Mouse (Mus musculus): Measurements from ENCODE around the gene Myo1g. TPM values are rescaled to one million over a fixed set of nuclear protein-coding genes. Genes with fewer than 3 reads are reported as not detected.

The Myo1g gene
- polyA plus RNA-seq, 1 experiment from 2014 or later = 1.3 TPM

GRCm38 (mm10) chr11:6480681-6481405 is 39.9 kb downstream of the Myo1g start:
- no peak for ATAC-seq (ENCODE audit: insufficient number of reproducible peaks, insufficient read depth, low FRiP score, low read depth)
- 79% methylated on average over 13 of the region's 13 CpGs for WGBS

GRCm38 (mm10) chr11:6480191-6480590 is 40.6 kb downstream of the Myo1g start:
- WGBS = 73% methylated on average over 7 of the region's 7 CpGs

More at GRCm38 (mm10) chr11:6480681-6481405, 39.9 kb downstream of the Myo1g start:
- Histone ChIP-seq H3K4me1 (ENCODE audit: control insufficient read depth, insufficient read depth, low read length) (no peaks in the 10 kb centered on the region), H3K27ac (ENCODE audit: low read length) (no peak overlapping the region), H3K9me3 (ENCODE audit: control insufficient read depth, low read depth, low read length) (no peaks in the 10 kb centered on the region), H3K9ac (replicated peaks; ENCODE audit: low read depth, low read length) (no peak overlapping the region), H3K4me2 (replicated peaks; ENCODE audit: low read depth, low read length) (no peak overlapping the region), H3K36me3 (ENCODE audit: control insufficient read depth, insufficient read depth, low read length) (no peaks in the 10 kb centered on the region), H3K4me3 (ENCODE audit: low read depth, low read length) (no peak overlapping the region), H3K27me3 (ENCODE audit: control insufficient read depth, insufficient read depth, low read length) (no peaks in the 10 kb centered on the region)

DNA sequence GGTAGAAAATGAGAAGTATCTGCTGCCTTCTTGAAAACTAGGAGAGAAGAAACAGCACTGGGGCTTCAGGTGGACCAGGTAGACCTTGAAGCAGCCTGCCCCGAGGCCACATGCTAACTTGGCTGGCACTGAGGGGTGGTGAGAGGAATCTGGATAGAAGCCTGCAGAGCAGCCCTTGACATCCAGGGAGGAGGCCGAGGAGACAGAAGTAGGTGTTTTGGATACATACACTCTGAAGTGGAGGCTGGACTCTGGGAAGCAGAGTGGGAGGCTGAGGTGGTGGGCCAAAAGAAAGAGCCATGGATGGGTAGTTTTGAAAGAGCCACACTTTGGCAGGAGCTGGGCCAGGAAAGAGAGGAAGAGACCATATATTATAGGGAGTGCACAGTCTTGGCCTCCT is 41.5 kb downstream of the Myo1g start:
- H3K9ac ChIP-seq (replicated peaks; ENCODE audit: low read depth, low read length) = no peak overlapping the region
- WGBS = 67% methylated on average over 2 of the region's 2 CpGs
- H3K4me1 ChIP-seq (ENCODE audit: control insufficient read depth, insufficient read depth, low read length) = peaks cover 2% of the 10 kb centered on the region; the same call in 1 of the 2 replicates
- no peak for ATAC-seq (ENCODE audit: insufficient number of reproducible peaks, insufficient read depth, low FRiP score, low read depth)
- H3K9me3 ChIP-seq (ENCODE audit: control insufficient read depth, low read depth, low read length) = no peaks in the 10 kb centered on the region
- no peaks in the 10 kb centered on the region for H3K36me3 ChIP-seq (ENCODE audit: control insufficient read depth, insufficient read depth, low read length)
- no peaks in the 10 kb centered on the region for H3K27me3 ChIP-seq (ENCODE audit: control insufficient read depth, insufficient read depth, low read length)
- no peak overlapping the region for H3K4me2 ChIP-seq (replicated peaks; ENCODE audit: low read depth, low read length)
- no peak overlapping the region for H3K27ac ChIP-seq (ENCODE audit: low read length)
- no peak overlapping the region for H3K4me3 ChIP-seq (ENCODE audit: low read depth, low read length)

More at GRCm38 (mm10) chr11:6480191-6480590, 40.6 kb downstream of the Myo1g start:
- Histone ChIP-seq H3K4me1 (ENCODE audit: control insufficient read depth, insufficient read depth, low read length) (no peaks in the 10 kb centered on the region), H3K36me3 (ENCODE audit: control insufficient read depth, insufficient read depth, low read length) (no peaks in the 10 kb centered on the region), H3K4me2 (replicated peaks; ENCODE audit: low read depth, low read length) (no peak overlapping the region), H3K4me3 (ENCODE audit: low read depth, low read length) (no peak overlapping the region), H3K9ac (replicated peaks; ENCODE audit: low read depth, low read length) (no peak overlapping the region), H3K27ac (ENCODE audit: low read length) (no peak overlapping the region), H3K27me3 (ENCODE audit: control insufficient read depth, insufficient read depth, low read length) (no peaks in the 10 kb centered on the region), H3K9me3 (ENCODE audit: control insufficient read depth, low read depth, low read length) (no peaks in the 10 kb centered on the region)
- no peak for ATAC-seq (ENCODE audit: insufficient number of reproducible peaks, insufficient read depth, low FRiP score, low read depth)

GRCm38 (mm10) chr11:6477350-6477749 is 43.4 kb downstream of the Myo1g start:
- Histone ChIP-seq H3K4me2 (replicated peaks; ENCODE audit: low read depth, low read length) (no peak overlapping the region), H3K36me3 (ENCODE audit: control insufficient read depth, insufficient read depth, low read length) (no peaks in the 10 kb centered on the region), H3K4me1 (ENCODE audit: control insufficient read depth, insufficient read depth, low read length) (peaks cover 13% of the 10 kb centered on the region; the same call in 1 of the 2 replicates), H3K9me3 (ENCODE audit: control insufficient read depth, low read depth, low read length) (no peaks in the 10 kb centered on the region), H3K4me3 (ENCODE audit: low read depth, low read length) (no peak overlapping the region), H3K27ac (ENCODE audit: low read length) (no peak overlapping the region), H3K27me3 (ENCODE audit: control insufficient read depth, insufficient read depth, low read length) (no peaks in the 10 kb centered on the region), H3K9ac (replicated peaks; ENCODE audit: low read depth, low read length) (no peak overlapping the region)
- 91% methylated on average over 1 of the region's 1 CpGs for WGBS
- ATAC-seq (ENCODE audit: insufficient number of reproducible peaks, insufficient read depth, low FRiP score, low read depth) = no peak

DNA sequence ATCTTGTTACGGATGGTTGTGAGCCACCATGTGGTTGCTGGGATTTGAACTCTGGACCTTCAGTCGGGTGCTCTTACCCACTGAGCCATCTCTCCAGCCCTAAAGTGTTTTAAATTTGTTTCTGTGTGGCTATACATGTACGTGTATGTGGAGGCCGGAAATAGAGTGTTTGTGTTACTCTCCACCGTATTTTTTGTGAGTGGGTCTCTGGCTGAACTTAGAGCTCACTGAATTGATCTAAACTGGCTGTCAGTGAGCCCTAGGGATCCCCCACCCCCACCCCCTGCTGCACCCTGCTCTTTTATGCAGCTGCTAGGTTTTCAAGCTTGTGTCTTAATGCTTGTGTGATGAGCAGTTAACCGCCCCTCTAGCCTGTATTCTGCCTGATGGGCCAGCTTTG is 43.9 kb downstream of the Myo1g start:
- H3K4me3 ChIP-seq (ENCODE audit: low read depth, low read length) = no peak overlapping the region
- peaks cover 13% of the 10 kb centered on the region; the same call in 1 of the 2 replicates for H3K4me1 ChIP-seq (ENCODE audit: control insufficient read depth, insufficient read depth, low read length)
- no peak overlapping the region for H3K27ac ChIP-seq (ENCODE audit: low read length)
- H3K9me3 ChIP-seq (ENCODE audit: control insufficient read depth, low read depth, low read length) = no peaks in the 10 kb centered on the region
- WGBS = 73% methylated on average over 6 of the region's 6 CpGs
- no peaks in the 10 kb centered on the region for H3K27me3 ChIP-seq (ENCODE audit: control insufficient read depth, insufficient read depth, low read length)
- H3K9ac ChIP-seq (replicated peaks; ENCODE audit: low read depth, low read length) = no peak overlapping the region
- H3K4me2 ChIP-seq (replicated peaks; ENCODE audit: low read depth, low read length) = no peak overlapping the region
- H3K36me3 ChIP-seq (ENCODE audit: control insufficient read depth, insufficient read depth, low read length) = no peaks in the 10 kb centered on the region
- ATAC-seq (ENCODE audit: insufficient number of reproducible peaks, insufficient read depth, low FRiP score, low read depth) = no peak

GRCm38 (mm10) chr11:6475867-6476484 is 44.8 kb downstream of the Myo1g start, which contains the start of gene Purb:
Purb (minus strand) TSS chr11:6475917.
- peak; percentile 97 for ATAC-seq (ENCODE audit: insufficient number of reproducible peaks, insufficient read depth, low FRiP score, low read depth)
- peak within 1 kb of the TSS; percentile 98 for H3K27ac ChIP-seq (ENCODE audit: low read length)
- peaks cover 18% of the 10 kb centered on the region for H3K4me1 ChIP-seq (ENCODE audit: control insufficient read depth, insufficient read depth, low read length)
- no peaks in the 10 kb centered on the region; the same call in 1 of the 2 replicates for H3K36me3 ChIP-seq (ENCODE audit: control insufficient read depth, insufficient read depth, low read length)
- H3K9me3 ChIP-seq (ENCODE audit: control insufficient read depth, low read depth, low read length) = no peaks in the 10 kb centered on the region
- peak within 1 kb of the TSS; percentile 77 for H3K4me2 ChIP-seq (replicated peaks; ENCODE audit: low read depth, low read length)
- H3K27me3 ChIP-seq (ENCODE audit: control insufficient read depth, insufficient read depth, low read length) = no peaks in the 10 kb centered on the region
- peak within 1 kb of the TSS; percentile 93 for H3K9ac ChIP-seq (replicated peaks; ENCODE audit: low read depth, low read length)
- peak within 1 kb of the TSS; percentile 96 for H3K4me3 ChIP-seq (ENCODE audit: low read depth, low read length)
- under 1% methylated on average over 60 of the region's 76 CpGs for WGBS

DNA sequence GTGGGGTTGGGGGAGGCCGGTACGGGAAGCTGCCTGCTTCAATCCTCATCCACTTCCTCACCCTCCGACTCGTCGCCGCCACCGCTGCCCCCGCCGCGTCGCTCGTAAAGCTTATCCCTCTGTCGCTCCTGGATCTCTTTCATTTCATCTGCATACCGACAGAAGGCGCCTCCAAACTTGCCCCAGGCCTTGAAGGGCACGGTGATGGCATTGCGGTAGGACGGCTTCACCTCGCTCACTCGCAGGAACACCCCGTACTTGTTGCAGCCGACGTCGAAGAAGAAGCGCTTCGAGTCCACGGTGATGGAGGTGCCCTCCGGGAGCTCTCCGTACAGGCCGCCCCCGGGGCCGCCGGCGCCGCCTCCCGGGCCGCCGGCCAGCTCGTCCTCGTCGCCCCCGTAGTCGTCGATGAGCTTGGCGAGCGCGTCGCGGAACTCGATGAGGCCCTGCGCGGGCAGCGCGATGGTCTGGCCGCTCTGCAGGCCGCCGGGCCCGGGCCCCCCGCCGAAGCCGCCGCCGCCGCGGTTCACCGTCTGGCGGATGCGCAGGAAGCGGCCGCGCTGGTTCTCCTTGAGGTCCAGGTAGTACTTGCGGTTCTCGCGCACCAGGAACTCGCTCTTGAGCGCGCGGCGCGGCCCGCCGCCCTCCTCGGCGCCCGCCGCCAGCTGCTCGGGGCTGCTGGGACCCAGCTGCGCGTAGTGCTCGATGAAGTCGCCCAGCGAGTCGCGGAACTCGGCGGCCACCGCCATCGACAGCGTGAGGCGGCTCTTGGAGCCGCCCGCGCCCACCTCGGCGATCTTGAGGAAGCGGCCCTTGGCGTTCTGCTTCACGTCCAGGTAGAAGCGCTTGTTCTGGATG is 45.7 kb downstream of the Myo1g start:
- Histone ChIP-seq H3K4me1 (ENCODE audit: control insufficient read depth, insufficient read depth, low read length) (peaks cover 26% of the 10 kb centered on the region), H3K4me2 (replicated peaks; ENCODE audit: low read depth, low read length) (peak overlapping the region; percentile 77), H3K4me3 (ENCODE audit: low read depth, low read length) (peak overlapping the region; percentile 96), H3K27ac (ENCODE audit: low read length) (peak overlapping the region; percentile 98), H3K9ac (replicated peaks; ENCODE audit: low read depth, low read length) (peak overlapping the region; percentile 93), H3K9me3 (ENCODE audit: control insufficient read depth, low read depth, low read length) (no peaks in the 10 kb centered on the region), H3K27me3 (ENCODE audit: control insufficient read depth, insufficient read depth, low read length) (no peaks in the 10 kb centered on the region), H3K36me3 (ENCODE audit: control insufficient read depth, insufficient read depth, low read length) (no peaks in the 10 kb centered on the region; the same call in 1 of the 2 replicates)
- peak; percentile 42; the same call in 1 of the 2 replicates for ATAC-seq (ENCODE audit: insufficient number of reproducible peaks, insufficient read depth, low FRiP score, low read depth)
- under 1% methylated on average over 108 of the region's 109 CpGs for WGBS

DNA sequence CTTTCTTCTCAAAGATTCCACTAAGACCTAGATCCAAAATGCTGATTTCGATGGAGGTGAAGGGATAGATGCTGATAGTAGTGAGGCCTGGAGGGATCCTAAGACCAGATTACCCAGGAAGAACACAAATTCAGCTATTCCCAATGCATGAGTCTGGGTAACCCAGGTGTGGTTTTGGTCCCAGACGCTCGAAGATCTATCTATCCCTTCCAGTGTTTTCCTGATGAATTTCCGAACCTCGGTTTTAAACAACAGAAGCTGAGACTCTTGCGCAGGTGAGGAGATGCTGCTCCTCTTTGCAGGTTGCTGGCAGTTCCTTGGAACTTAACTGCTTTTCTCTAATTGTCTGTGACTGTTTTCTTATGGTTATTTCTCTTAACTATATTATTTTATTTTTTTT is 46.4 kb downstream of the Myo1g start:
- H3K27me3 ChIP-seq (ENCODE audit: control insufficient read depth, insufficient read depth, low read length) = no peaks in the 10 kb centered on the region
- peaks cover 30% of the 10 kb centered on the region for H3K4me1 ChIP-seq (ENCODE audit: control insufficient read depth, insufficient read depth, low read length)
- H3K27ac ChIP-seq (ENCODE audit: low read length) = peak overlapping the region; percentile 98
- WGBS = 27% methylated on average over 6 of the region's 6 CpGs
- peak overlapping the region; percentile 96 for H3K4me3 ChIP-seq (ENCODE audit: low read depth, low read length)
- H3K9ac ChIP-seq (replicated peaks; ENCODE audit: low read depth, low read length) = peak overlapping the region; percentile 93
- no peaks in the 10 kb centered on the region for H3K9me3 ChIP-seq (ENCODE audit: control insufficient read depth, low read depth, low read length)
- H3K36me3 ChIP-seq (ENCODE audit: control insufficient read depth, insufficient read depth, low read length) = no peaks in the 10 kb centered on the region; the same call in 1 of the 2 replicates
- peak overlapping the region; percentile 77 for H3K4me2 ChIP-seq (replicated peaks; ENCODE audit: low read depth, low read length)
- ATAC-seq (ENCODE audit: insufficient number of reproducible peaks, insufficient read depth, low FRiP score, low read depth) = no peak
